Mouse (Mus musculus) left cerebral cortex, postnatal 10 days (tissue): Measurements from ENCODE around the gene Slco2b1. TPM values are rescaled to one million over a fixed set of nuclear protein-coding genes. Genes with fewer than 3 reads are reported as not detected.
"Not testable (repeated sequence)": the region's sequence is repeated elsewhere in the genome, so short reads cannot be mapped to it uniquely, and the experiment has no call there.

ENCODE experiments used
- DNase-seq, 2 experiments: peaks; one replicate each; pipeline ENCODE4 v3.0.0; 2021 to 2022; ENCODE audit warnings: low spot score in 2 of 2, mixed read lengths in 1 of 2; ENCODE audit errors: extremely low spot score in 1 of 2
- intact Hi-C: fragments of 180-260 bp; cut with DNase I; formaldehyde crosslinking; loops from one replicate; pipeline ENCODE4 v1.15.1; 2025
- total RNA-seq, 2 experiments: library from RNA; stranded (reverse); gene quantifications; 2 replicates each; pipeline ENCODE4 v1.2.3; 2021

The Slco2b1 gene
- 10 to 100 TPM; 15.4 to 15.8 TPM for total RNA-seq

GRCm38 (mm10) chr7:99711166-99711565, at the start of gene Slco2b1:
Slco2b1 (minus strand) TSS chr7:99711340.
- DNase-seq = no peak
- intact Hi-C loops = loop anchor here (5.0 kb wide), 1 partner anchor 81 kb away; no protein-coding TSS in a partner anchor

- intact Hi-C loops = no loop called here
- no peak for DNase-seq
Observed at GRCm38 (mm10) chr7:99739276-99739675, 28.1 kb upstream of the Slco2b1 start.

- DNase-seq = not testable (repeated sequence)
Observed at GRCm38 (mm10) chr7:99735491-99735890, 24.4 kb upstream of the Slco2b1 start.

GRCm38 (mm10) chr7:99734612-99735011, 23.5 kb upstream of the Slco2b1 start:
- no peak for DNase-seq
- intact Hi-C loops = no loop called here

More at GRCm38 (mm10) chr7:99735491-99735890, 24.4 kb upstream of the Slco2b1 start:
- intact Hi-C loops = not testable (repeated sequence)

- intact Hi-C loops = no loop called here
- no peak for DNase-seq
Observed at GRCm38 (mm10) chr7:99729973-99730372, 18.8 kb upstream of the Slco2b1 start, which contains the start of gene Olfr520. Olfr520 (plus strand) TSS chr7:99730273.

DNA sequence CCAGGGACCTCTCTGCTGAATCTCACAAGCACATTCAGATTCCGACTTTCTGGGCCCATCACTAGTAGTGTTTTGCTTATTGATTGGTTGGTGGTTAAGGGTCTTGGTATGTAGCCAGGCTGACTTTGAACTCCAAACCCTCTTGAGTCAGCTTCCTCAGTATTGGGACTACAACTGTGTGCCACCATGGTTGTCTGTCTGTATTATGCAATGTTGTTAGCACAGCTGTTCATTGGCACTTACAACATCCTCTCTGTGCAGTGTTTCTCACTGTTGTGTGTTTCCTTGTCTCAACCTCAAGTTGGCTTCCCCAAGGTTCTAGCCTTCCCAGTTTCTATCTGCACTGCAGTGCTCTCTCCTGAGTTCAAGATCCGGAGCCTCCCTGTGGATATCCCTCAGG, 5.4 kb upstream of the Slco2b1 start:
- intact Hi-C loops = no loop called here
- DNase-seq = no peak

GRCm38 (mm10) chr7:99712431-99712830, 1.3 kb upstream of the Slco2b1 start:
- no peak for DNase-seq
- intact Hi-C loops = loop anchor here (5.0 kb wide), 1 partner anchor 80 kb away; no protein-coding TSS in a partner anchor

DNA sequence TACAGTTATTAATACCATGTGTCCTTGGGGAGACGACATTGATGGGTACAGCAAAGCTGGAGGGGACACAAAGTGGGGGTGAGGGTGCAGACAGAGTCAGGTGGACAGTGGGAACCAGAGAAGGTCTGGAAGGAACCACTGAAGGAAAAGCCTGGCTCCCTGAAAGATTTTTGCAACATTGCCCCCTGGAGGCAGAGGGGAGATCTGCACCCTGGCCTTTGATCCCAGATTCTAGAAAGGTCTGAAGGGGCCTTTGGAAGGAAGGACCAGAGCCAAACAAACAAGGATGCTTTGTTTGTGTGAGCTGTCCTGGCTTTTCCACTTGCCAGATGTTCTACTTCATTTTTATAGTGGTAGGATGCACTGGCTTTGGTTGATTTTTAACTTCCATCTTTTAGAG, 664 bp downstream of the Slco2b1 start:
- DNase-seq = peak in 1 of 2 experiments; percentile 51
- intact Hi-C loops = loop anchor here (5.0 kb wide), 1 partner anchor 82 kb away; no protein-coding TSS in a partner anchor

DNA sequence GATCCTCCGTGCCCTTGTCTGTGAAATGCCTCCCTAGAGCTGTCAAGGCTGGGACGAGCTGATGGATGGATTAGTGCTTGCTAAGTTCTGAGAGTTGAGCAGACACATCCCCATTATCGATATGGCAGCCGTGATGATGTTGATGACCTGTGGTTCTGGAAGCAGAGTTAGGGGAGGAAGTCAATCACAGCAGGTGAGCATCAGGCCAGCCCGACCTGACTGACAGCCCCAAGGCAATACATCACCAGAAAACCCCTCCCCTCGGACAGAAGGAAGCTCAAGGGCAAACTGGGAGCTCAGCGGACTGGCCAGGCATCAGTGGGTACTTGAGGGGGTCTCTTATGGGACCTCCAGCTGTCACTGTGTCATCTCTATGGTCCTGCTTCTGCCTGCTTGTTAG, 1.1 kb downstream of the Slco2b1 start:
- intact Hi-C loops = loop anchor here (5.0 kb wide), 2 partner anchors 82 to 83 kb away; partner anchors contain the start of gene Tpbgl
- DNase-seq = no peak

DNA sequence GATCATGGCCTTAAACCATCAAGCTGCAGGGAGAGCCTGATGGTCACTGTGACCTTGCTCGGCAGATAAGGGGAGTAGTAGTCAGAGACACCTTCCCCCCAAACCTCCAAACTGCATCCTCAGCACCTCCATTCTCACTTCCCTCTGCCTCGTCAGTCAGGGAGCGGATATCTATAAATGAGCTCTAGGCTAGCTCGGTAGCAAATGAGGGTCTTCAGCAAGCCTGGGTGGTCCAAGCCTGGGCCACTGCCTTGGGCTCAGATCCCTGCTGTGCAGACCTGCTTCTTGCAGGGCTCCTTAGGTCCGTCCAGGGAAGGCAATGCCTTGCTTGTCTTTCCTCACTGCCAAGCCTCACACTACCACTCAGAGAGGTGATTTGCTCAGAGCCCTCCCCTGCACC, 2.4 kb downstream of the Slco2b1 start:
- DNase-seq = no peak
- intact Hi-C loops = loop anchor here (5.0 kb wide), 1 partner anchor 81 kb away; the partner anchor contains the start of gene Tpbgl

GRCm38 (mm10) chr7:99708301-99708721, 2.8 kb downstream of the Slco2b1 start:
- peak; percentile 45 to 51 for DNase-seq
- intact Hi-C loops = loop anchor here (5.0 kb wide), 1 partner anchor 81 kb away; the partner anchor contains the start of gene Tpbgl

DNA sequence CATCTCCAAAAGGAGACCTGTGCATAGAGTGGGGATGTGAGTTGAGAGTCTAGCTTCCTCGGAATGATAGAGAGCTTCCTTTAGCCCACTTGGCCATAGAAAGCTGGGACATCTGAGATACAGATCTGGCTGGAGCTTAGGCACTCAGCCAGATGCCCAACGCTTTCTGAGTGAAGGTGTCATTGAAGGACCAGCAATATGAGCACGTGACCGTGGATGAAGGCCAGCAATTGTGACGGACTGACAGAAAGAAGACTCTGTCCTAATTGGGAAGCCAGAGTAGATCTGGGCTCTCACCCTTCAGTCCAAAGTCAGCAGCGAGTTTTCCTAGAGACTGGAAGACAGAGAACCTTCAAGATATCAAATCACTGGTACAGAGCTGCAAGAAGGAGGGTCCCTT, 3.5 kb downstream of the Slco2b1 start:
- intact Hi-C loops = loop anchor here (5.0 kb wide), 1 partner anchor 80 kb away; the partner anchor contains the start of gene Tpbgl

GRCm38 (mm10) chr7:99707038-99707595, 4.0 kb downstream of the Slco2b1 start:
- DNase-seq = peak in 1 of 2 experiments; percentile 67
- intact Hi-C loops = loop anchor here (5.0 kb wide), 1 partner anchor 80 kb away; the partner anchor contains the start of gene Tpbgl

More for the DNA sequence above, 3.5 kb downstream of the Slco2b1 start:
- no peak for DNase-seq

DNA sequence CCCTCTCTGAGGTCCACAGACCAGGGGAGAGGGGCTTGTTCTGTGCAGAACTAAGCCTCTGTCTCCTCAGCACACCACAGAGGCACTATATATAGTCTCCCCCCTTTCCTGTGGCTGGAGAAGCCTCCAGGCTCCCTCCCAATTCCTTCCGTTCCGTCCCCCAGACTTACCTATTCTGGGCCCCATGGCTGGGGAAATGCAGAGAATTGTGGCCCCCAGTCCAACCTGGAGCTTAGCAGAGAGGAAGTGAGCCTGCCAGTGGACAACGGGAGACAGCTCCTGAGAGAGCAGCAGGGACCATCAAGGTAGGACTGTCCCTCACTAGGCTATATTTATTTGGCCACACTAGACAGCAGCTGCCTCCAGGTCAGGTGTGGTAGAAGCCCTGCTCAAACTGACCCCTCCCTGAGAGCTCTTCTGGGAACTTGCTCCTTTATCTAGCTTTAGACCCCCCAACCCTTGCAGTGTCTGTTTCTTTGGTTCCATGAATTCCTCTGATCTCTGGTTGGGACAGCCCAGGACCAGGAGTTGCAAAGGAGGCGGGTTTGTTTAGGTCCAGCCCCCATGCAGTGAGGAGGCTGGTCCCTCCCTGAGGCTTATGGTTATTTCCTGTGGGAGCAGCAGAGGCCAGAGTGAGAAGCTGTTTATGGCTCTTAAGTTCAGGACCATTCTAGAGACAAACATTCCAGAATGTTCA, 4.7 kb downstream of the Slco2b1 start:
- intact Hi-C loops = loop anchor here (5.0 kb wide), 1 partner anchor 79 kb away; the partner anchor contains the start of gene Tpbgl
- DNase-seq = peak in 1 of 2 experiments; percentile 85

GRCm38 (mm10) chr7:99704736-99705519, 6.2 kb downstream of the Slco2b1 start:
- DNase-seq = peak in 1 of 2 experiments; percentile 66
- intact Hi-C loops = loop anchor here (5.0 kb wide), 1 partner anchor 78 kb away; the partner anchor contains the start of gene Tpbgl

- intact Hi-C loops = no loop called here
- DNase-seq = no peak
Observed at GRCm38 (mm10) chr7:99702201-99702600, 8.9 kb downstream of the Slco2b1 start.

- DNase-seq = no peak
- intact Hi-C loops = no loop called here
Observed at GRCm38 (mm10) chr7:99700641-99701040, 10.5 kb downstream of the Slco2b1 start.

DNA sequence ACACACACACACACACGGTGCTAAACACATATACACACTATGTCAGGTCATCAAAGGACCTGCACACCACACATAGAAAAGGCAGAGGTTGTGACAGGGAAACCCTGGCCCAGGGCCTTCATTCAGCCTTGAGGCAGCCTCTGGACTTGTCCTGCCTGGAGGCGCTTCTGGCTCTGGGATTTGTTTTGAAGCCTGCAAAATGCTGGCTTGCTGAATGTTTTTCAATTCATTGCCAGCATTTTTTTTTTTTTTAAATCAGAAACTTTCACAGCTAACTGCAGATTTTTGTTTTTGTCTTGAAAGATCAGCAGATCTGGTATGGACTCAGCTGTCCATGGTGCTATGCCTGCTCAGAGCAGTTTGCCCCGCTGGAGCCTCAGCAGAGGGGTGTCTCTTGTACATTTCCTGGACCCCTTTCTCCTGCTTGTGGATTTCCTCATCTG, 11.4 kb downstream of the Slco2b1 start:
- DNase-seq = peak in 1 of 2 experiments; percentile 83

DNA sequence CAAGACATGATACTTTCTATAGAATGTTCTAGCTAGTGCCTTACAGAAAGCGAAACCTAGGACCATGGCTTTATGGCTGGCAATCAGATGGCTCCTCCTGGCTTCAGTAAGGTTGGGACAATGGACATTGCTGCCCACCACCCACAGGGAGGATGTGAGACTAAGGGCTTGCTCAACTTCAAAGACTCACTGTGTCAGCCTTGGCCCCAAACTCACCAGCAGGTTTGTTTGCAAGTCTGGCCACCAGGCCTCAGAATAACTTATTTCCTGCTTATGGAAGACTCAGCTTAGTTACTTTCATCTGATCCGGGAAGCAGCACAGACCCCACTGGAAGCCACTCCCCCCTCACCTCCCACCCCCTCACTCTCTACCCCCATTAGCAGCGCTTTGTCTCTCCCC, 12.0 kb downstream of the Slco2b1 start:
- peak in 1 of 2 experiments; percentile 83 for DNase-seq
- intact Hi-C loops = no loop called here

More for the DNA sequence above, 11.4 kb downstream of the Slco2b1 start:
- intact Hi-C loops = no loop called here
